Mouse (Mus musculus): ENCODE measurements at regions not wholly inside any gene's neighbourhood (a gene's known extent, or its start where the extent isn't known, plus 50 kb on each side); places are given as distances from the start of the nearest gene placed in this dataset.

GRCm38 (mm10) chr2:78011821-78012220 lies 65.6 kb upstream of the Cwc22 start:
- DNase-seq (ENCODE audit: low spot score in 2 of 2): no peak

GRCm38 (mm10) chr2:78011051-78011800 lies 65.1 kb upstream of the Cwc22 start:
- no peak for DNase-seq (ENCODE audit: low spot score in 2 of 2)

GRCm38 (mm10) chr2:78010066-78010690 lies 64.0 kb upstream of the Cwc22 start:
- DNase-seq (ENCODE audit: low spot score in 2 of 2): no peak

- DNase-seq (ENCODE audit: low spot score in 2 of 2): no peak
These were observed 61.9 kb upstream of the Cwc22 start for GRCm38 (mm10) chr2:78008094-78008493.

- no peak for DNase-seq (ENCODE audit: low spot score in 2 of 2)
These were observed 59.3 kb upstream of the Cwc22 start for GRCm38 (mm10) chr2:78005402-78006021.

- no peak for DNase-seq (ENCODE audit: low spot score in 2 of 2)
These were observed 58.3 kb upstream of the Cwc22 start for GRCm38 (mm10) chr2:78004426-78004825.

Measured in spleen, postnatal 10 days (tissue).